Mouse (Mus musculus): Measurements from ENCODE around the gene Elmod3. TPM values are rescaled to one million over a fixed set of nuclear protein-coding genes. Genes with fewer than 3 reads are reported as not detected.
A peak's percentile ranks its signal among the peaks of the same experiment; 100 is the strongest.

The Elmod3 gene
- total RNA-seq (2021), result 10 to 100 TPM; 18.0 to 18.3 TPM

GRCm38 (mm10) chr6:72597956-72598753 lies at the start of gene Elmod3, which contains the start of gene Retsat:
Elmod3 (minus strand) TSS chr6:72598413.
Retsat (plus strand) TSS chr6:72598475.
- intact Hi-C loops (cut with DNase I), result no loop called here
- peak; percentile 88 to 97 for DNase-seq (ENCODE audit: low spot score in 2 of 2)

- peak; percentile 78 to 81 for DNase-seq (ENCODE audit: low spot score in 2 of 2)
- intact Hi-C loops (cut with DNase I), result loop anchor here (1.0 kb wide), 1 partner anchor 142 kb away; the partner anchor contains the start of gene Tcf7l1
These were observed 49.2 kb upstream of the Elmod3 start for GRCm38 (mm10) chr6:72647383-72647820.

- intact Hi-C loops (cut with DNase I), result no loop called here
- no peak for DNase-seq (ENCODE audit: low spot score in 2 of 2)
These were observed 47.2 kb upstream of the Elmod3 start for GRCm38 (mm10) chr6:72645364-72645763.

DNA sequence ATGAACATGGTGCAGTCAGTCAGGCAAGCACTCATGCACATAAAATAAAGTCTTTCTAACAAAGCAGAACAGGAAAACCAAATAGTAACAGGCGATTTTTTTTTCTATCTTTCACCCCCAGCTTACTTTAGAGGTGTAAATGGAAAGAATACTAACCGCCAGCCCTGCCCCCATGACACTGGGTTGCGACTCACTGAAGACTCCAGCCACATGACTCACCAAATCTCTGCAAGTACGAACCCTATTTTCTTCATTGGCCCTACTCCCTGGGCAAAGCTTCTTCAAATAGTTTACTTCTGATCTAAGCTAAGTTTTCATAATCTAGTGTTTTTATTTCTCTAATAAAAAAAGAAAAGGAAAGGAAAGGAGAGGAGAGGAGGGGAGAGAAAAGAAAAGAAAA lies 46.4 kb upstream of the Elmod3 start:
- intact Hi-C loops (cut with DNase I), result no loop called here
- no peak for DNase-seq (ENCODE audit: low spot score in 2 of 2)

- intact Hi-C loops (cut with DNase I), result no loop called here
These were observed 43.2 kb upstream of the Elmod3 start for GRCm38 (mm10) chr6:72641218-72641954.

GRCm38 (mm10) chr6:72636940-72637339 lies 38.7 kb upstream of the Elmod3 start:
- DNase-seq (ENCODE audit: low spot score in 2 of 2), result no peak
- intact Hi-C loops (cut with DNase I), result loop anchor here (1.0 to 5.0 kb wide), 4 partner anchors 30 to 590 kb away; partner anchors contain the start of gene Tcf7l1

More at GRCm38 (mm10) chr6:72641218-72641954, 43.2 kb upstream of the Elmod3 start:
- no peak for DNase-seq (ENCODE audit: low spot score in 2 of 2)

DNA sequence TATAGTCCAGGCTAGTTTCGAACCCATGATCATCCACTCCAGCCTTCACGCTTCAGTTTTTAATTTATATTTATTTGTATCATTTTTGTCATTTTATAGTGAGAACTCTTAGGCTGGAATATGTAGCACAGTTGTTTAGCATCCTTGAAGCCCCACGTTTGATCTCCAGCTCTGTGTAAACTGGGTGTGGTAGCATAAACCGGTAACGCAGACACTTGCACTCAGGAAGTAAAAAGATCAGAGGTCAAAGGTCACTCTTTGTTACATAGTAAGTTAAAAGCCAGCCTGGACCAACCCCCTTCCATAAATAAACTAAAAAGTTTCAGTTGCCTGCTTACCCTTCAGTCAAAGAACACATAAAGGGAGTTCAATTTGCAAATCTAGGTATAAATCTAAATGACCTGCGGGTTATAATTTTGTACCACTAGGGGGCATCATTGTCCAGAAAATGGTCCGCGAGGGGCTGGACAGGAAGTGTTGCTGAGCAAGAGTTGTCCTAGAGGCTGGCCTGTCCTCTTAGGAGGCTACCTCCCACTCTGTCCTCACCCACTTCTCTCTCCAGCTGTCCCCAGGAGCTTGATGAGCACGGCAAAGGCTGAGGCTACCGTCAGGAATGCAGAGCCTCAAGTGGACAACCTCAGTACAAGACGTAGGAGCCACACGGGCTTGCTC lies 37.7 kb upstream of the Elmod3 start:
- intact Hi-C loops (cut with DNase I), result loop anchor here (1.0 to 5.0 kb wide), 4 partner anchors 31 to 591 kb away; partner anchors contain the start of gene Tcf7l1
- peak; percentile 66 to 76 for DNase-seq (ENCODE audit: low spot score in 2 of 2)

DNA sequence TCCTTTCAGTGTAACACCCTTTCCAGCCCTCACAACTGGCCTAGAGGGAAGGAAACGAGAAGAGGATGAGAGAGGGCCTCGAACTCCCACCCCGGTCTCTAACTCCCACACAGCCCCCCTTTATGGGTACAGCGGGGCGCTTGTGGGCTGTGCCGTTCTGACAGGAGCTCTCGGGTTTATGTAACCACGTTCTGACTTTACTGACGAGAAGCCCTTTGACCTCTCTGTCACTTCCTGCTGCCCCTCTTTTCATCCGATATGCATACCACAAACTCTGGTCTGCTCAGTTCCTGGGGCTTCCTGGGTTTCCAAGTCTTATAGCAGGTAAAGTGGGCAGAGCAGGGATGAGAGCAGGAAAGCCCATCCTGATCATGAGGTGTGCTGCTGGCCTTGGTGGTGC lies 36.1 kb upstream of the Elmod3 start:
- intact Hi-C loops (cut with DNase I), result no loop called here
- DNase-seq (ENCODE audit: low spot score in 2 of 2), result no peak

GRCm38 (mm10) chr6:72631700-72632099 lies 33.5 kb upstream of the Elmod3 start:
- intact Hi-C loops (cut with DNase I), result no loop called here

GRCm38 (mm10) chr6:72630961-72631360 lies 32.7 kb upstream of the Elmod3 start:
- intact Hi-C loops (cut with DNase I), result no loop called here
- no peak for DNase-seq (ENCODE audit: low spot score in 2 of 2)

More at GRCm38 (mm10) chr6:72631700-72632099, 33.5 kb upstream of the Elmod3 start:
- no peak for DNase-seq (ENCODE audit: low spot score in 2 of 2)

DNA sequence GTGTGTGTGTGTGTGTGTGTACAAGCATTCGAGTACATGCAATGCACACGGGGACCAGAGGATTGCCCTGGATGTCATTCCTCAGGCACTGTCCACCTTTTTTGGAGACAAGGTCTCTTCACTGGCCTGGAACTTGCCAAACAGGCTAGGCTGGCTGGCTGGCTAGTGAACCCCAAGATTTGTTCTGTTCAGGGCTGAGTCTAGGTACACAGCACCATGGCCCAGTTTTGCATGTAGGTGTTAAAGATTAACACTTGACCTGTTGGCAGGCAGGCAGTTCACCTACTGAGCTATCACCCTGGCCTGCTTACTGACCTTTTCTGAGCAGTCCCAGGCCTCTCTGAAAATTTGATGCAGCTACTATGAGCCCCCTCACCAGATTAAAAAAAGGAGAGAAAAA lies 32.2 kb upstream of the Elmod3 start:
- intact Hi-C loops (cut with DNase I), result no loop called here

DNA sequence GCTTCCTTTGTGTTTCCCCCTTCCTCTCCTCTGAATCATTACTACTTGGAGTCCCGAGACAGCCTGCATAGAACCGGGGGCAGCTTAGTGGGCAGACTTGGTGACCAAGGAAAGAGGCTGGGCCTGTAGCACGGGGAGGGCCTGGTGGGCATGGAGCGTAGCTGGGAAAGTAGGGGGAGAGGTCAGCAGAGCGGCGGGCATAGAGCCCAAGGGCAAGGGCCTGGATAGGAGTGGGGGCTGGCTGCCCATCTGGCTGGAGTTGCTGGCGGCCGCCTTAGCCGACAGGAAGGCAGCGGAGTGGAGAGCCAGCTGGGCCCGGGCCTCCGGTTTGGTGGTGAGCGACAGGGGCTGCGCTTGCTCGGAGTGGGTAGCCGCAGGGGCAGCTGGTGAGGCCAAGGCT lies 29.1 kb upstream of the Elmod3 start:
- intact Hi-C loops (cut with DNase I), result no loop called here

More for the DNA sequence above, 32.2 kb upstream of the Elmod3 start:
- DNase-seq (ENCODE audit: low spot score in 2 of 2), result no peak

DNA sequence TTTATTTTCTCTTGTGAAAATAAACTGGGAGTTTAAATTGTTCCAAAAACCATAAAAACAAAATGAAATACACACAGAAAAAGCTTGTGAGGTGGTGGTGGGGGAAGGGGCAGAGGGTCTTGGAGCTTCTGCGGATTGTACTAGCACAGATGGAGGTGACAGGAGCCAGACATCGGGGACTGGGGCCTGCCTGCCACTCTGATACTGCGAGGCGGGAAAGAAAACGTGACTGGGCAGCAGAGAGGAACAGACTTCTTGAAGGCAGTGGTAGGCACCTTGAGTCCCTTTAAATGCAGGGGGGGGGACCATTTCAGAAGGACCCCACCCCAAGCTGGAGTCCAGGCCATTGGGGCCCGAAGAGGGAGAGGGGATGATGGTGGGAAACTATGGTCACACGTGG lies 28.2 kb upstream of the Elmod3 start:
- intact Hi-C loops (cut with DNase I), result no loop called here
- no peak for DNase-seq (ENCODE audit: low spot score in 2 of 2)

More for the DNA sequence above, 29.1 kb upstream of the Elmod3 start:
- DNase-seq (ENCODE audit: low spot score in 2 of 2), result no peak

DNA sequence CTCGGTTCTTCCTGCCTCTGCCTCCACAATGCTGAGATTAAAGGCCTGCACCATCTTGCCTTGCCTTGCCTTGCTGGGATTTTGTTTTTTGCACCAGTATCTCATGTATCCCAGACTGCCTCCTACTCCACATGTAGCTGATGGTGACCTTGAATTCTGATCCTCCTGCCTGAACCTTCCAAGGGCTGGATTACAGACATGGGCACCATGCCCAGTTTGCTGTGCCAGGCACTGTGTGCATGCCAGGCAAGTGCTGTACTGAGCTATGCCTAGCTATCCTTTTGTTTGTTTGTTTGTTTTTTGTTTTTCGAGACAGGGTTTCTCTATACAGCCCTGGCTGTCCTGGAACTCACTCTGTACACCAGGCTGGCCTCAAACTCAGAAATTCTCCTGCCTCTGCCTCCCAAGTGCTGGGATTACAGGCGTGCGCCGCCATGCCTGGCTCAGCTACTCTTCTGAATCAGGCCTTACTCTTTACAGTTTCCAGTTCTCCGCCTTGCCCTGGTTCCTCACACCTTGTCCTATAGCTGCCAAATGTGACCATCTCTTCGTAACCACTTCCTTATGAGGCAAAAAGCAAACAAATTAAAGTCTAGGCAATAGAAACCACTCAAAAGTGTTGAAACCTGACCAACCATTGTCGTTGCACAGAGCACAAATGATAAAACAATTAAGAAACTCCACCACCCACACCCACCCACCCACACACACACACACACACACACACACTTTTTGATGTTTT lies 25.6 kb upstream of the Elmod3 start:
- intact Hi-C loops (cut with DNase I), result no loop called here
- DNase-seq (ENCODE audit: low spot score in 2 of 2), result no peak

GRCm38 (mm10) chr6:72622917-72623316 lies 24.7 kb upstream of the Elmod3 start:
- intact Hi-C loops (cut with DNase I), result no loop called here
- no peak for DNase-seq (ENCODE audit: low spot score in 2 of 2)

GRCm38 (mm10) chr6:72620920-72621319 lies 22.7 kb upstream of the Elmod3 start:
- intact Hi-C loops (cut with DNase I), result no loop called here

DNA sequence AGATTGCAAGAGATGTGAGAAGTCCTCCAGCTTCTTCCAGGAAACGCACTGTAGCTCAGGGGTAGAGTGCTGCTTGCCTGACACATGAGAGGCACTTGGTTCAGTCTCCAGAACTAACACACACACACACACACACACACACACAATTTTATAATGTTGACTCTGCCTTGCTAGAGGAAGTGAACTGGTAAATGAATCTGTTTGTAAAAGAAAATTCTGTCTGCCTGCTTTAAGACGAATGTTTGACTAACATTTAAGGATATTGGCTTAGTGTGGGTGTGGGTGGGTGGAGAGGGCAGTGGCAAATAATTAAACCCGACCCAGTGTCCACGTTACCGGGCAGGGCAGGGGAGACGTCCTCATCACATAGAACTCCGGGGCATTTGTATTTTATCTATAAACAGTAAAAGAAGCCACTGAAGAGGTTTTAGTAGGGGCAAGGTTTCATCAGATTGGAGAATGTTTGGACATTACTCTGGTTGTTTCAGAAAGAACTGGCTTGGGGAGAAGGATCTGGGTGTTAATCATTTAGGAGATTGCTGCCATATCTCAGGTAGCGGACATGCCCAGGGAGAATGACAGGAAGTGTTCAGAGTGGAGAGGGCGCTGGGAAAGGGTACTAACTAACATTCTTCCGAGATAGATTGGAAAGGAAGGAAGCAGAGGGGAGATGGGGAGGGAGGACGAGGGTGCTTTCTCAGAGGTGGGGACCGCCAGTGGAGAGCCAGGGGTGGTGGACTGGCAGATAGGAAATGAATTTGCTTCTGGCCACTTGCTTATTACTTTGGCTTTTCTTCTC lies 21.7 kb upstream of the Elmod3 start:
- DNase-seq (ENCODE audit: low spot score in 2 of 2), result no peak
- intact Hi-C loops (cut with DNase I), result no loop called here

More at GRCm38 (mm10) chr6:72620920-72621319, 22.7 kb upstream of the Elmod3 start:
- DNase-seq (ENCODE audit: low spot score in 2 of 2), result no peak

- intact Hi-C loops (cut with DNase I), result no loop called here
- DNase-seq (ENCODE audit: low spot score in 2 of 2), result peak; percentile 92 to 96
These were observed 18.6 kb upstream of the Elmod3 start, which contains the start of gene Tgoln1 for GRCm38 (mm10) chr6:72616643-72617288. Tgoln1 (minus strand) TSS chr6:72617000.

All from left cerebral cortex, postnatal 25 days (tissue).